Mouse (Mus musculus) E14TG2a.4 (cell line): ENCODE measurements around the gene Zmynd12.

ENCODE experiments used
- CTCF ChIP-seq: conservative IDR thresholded peaks from 2 replicates; pipeline ENCODE4 v1.5.1; 2014; ENCODE audit warnings: low read length
- POU5F1 ChIP-seq: IDR thresholded peaks from 2 replicates; pipeline ENCODE4 v1.6.1; 2014; ENCODE audit warnings: low read length, borderline replicate concordance

DNA sequence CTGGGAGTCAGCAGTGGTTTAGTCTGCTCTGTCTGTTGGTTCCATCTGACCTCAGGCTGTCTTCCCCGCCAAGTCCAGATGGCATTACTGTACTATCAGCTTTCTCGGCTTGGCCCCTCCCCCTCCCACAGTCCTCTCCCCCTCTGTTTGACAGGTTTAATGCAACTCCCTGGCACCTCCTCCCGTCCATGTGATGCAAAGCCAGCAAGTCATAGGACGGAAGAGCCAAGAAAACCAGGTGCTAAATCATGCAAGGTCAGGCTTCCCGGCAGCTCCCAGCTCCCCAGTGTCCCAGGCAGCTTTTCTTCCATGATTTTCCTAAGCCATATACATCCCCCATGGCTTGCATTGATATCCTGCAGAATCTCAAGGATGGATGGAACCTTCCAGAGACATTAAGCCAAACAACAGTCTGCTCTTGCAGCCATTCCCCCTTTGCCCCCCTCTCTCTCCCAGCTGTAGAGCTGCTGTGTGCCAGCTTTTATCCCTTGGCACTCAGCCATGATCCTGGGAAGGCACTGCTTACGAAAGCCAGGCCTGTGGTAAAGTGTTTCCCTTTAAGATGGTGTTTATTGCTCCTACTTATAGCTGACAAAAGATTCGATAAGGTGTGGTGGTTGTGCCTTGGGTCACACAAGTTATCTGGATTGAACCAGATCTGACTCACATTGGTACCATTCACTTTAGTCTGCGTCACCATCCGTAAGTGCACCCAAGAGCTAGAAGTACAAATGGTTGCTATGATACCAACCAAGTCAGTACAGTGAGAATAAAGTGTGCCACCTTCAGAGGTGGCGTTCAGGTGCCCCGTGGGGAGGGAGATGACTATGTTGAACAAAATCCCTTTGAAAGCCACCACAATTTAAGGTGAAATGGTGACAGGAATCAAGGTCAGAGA, 40.5 kb downstream of the Zmynd12 start:
- TF ChIP-seq CTCF = no peak
- no peak for TF ChIP-seq POU5F1
